Mouse (Mus musculus) spleen, adult 18-20 months (tissue): ENCODE measurements around the gene Cntd1.

Experiments used
- DNase-seq, 2 experiments: peaks; one replicate each; pipeline ENCODE4 v3.0.0; 2022; ENCODE audit warnings: mixed read lengths in 2 of 2

The Cntd1 gene

DNA sequence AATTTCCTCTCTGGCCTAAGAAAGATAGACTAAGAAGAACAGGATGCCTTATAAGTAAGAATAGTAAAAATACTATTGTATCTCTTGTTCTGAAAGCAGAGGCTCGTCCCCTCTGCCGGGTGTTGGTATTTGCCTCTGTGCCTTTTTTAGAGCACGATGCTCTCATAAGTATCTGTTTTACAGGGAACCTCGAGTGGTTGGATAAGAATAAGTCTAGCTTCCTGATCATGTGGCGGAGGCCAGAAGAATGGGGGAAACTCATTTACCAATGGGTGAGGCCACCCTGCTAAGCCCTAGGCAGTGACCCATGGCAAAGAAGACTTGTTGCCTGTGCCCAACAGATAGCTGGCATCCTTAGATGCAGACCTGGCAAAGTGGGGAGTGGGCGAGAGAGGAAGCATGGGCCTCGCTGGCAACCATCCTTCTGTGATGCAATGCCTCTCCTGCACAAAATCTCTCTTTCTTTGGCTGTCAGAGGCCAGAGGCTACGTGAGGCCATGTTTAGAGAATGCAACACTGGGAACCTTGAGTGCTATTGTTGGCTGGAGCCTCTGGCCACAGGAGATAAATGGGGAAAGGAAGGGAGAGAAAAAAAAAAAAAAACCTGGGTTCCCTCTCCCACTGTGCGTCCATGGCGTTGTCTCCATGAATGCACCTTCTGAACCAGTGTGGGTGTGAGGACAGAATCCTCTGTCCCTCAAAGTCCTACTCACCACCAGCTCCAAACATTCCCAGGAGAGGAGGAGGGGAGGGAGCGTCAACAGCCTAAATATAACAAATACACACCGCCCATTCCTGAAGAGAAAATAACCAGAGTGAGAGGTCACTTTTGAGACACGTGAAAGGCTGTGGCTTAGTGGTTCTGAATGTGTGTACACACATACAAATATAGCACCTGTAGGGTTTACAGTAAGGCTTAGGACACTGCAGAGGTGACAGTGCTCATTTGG lies 22.7 kb upstream of the Cntd1 start:
- no peak for DNase-seq

GRCm38 (mm10) chr11:101259261-101259712 lies 19.5 kb upstream of the Cntd1 start:
- no peak for DNase-seq

DNA sequence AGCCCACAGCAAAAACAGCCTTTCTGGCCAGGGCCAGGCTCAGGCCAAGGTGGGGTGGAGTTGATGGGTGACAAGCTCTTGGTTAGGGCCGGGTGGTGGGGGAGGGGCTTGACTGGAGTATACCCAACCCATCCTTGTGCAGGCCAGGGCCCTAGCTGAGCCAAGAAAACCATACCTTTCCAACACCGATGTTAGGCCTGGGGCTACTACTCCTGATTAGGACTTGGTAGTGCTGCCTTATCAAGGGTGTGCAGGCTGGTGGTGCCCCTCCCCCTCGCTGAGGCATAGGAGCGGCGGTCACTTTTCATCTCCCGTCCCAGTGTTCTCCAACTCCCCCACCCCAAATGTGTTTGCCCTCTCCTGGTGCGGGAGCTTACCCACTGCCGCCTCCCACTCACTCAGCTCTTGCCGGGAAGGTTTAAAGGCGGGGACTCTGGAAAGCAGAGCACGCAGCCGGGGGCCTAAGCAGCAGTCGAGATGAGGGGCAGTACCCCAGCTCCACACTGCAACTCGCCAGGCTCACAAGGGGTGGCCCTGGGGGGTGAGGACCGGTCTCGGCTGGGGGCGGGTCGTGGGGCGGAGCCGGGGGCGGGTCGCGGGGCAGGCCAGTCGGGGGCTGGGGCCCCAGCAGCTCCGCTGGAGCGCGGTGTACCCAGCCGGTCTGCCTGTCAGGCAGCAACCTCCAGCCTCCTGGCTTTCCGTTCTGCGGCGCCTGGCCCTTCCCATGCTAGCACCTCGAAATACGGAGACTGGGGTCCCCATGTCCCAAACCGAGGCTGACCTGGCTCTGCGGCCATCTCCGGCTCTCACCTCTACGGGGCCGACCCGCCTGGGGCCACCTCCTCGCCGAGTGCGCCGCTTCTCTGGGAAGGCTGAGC lies 18.6 kb upstream of the Cntd1 start, which contains the start of gene Wnk4:
Gene Wnk4, plus strand, starts transcription at position 620 of the 878 bp plus-strand sequence.
- DNase-seq, result no peak

DNA sequence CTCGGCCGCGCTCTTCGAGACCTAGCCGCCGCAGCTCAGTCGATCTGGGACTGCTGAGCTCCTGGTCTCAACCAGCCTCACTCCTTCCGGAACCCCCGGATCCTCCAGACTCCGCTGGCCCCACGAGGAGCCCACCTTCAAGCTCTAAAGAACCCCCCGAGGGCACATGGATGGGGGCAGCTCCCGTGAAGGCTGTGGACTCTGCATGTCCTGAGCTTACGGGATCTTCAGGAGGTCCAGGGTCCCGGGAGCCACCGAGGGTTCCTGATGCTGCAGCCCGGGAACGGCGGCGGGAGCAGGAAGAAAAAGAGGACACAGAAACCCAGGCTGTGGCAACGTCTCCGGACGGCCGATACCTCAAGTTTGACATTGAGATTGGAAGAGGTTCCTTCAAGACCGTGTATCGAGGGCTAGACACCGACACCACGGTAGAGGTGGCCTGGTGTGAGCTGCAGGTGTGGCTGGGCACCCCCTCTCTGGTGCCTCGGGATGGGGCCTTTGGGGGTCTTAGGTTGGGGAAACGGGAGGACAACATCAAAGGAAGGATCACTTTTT lies 17.9 kb upstream of the Cntd1 start:
- DNase-seq, result no peak

DNA sequence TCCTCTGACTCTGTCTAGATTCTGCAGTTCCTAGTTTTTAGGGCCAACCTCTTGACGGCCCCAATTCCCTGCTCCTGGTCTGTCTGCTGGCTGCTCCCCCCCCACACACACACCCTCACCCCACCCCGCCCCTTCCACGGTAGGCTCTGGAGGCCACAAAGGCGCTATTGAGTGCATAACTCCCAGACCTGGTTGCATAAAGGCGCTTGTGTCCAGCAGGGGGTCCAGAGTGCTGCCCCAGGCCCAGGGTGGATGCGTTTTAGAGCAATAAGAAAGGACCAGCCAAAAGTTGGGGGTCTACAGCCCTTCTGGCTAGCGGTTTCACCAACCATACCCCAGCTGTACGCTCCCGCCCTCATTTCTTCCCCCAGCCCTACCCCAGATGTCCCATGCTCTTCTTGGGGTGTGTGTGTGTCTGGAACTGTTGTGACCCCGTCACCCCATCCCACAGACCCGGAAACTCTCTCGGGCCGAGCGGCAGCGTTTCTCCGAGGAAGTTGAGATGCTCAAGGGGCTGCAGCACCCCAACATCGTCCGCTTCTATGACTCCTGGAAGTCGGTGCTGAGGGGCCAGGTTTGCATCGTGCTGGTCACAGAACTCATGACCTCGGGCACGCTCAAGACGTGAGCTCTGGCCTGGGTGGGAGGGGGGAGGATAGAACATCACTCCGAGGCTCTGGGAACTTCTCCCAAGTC lies 16.4 kb upstream of the Cntd1 start:
- no peak for DNase-seq

DNA sequence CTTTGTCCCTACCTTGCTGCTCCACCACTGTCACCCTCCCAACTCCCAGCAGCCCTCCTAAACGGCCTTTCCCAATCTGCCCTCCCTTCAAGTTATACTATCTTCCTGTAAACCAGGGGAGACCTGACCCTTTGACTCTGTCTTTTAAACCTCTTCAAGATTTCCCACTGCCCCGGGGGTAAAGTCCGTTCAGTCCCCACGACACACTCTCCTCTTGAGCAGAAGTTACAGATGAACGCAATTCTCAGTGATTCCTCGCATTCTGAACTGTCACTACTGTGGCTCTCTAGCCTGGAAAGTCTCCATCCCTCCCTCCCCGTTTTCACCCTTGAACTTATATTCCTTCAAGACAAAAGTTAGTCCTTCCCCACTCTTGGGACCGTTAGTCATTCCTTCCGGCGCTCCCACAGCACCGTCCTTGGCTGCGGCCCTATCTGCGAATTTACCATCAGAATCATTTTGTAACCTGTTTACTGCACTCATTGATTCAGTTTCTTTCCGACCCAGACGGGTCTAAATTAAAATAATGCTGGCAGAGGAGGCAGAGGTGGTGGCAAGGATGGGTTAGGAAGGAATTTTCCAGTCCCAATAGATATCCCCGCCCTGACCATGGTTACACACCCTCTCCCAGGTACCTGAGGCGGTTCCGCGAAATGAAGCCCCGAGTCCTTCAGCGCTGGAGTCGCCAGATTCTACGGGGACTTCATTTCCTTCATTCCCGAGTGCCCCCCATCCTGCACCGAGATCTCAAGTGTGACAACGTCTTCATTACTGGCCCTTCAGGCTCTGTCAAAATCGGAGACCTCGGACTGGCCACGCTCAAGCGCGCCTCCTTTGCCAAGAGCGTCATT lies 15.4 kb upstream of the Cntd1 start:
- DNase-seq, result no peak

GRCm38 (mm10) chr11:101263989-101264280 lies 14.9 kb upstream of the Cntd1 start:
- no peak for DNase-seq

DNA sequence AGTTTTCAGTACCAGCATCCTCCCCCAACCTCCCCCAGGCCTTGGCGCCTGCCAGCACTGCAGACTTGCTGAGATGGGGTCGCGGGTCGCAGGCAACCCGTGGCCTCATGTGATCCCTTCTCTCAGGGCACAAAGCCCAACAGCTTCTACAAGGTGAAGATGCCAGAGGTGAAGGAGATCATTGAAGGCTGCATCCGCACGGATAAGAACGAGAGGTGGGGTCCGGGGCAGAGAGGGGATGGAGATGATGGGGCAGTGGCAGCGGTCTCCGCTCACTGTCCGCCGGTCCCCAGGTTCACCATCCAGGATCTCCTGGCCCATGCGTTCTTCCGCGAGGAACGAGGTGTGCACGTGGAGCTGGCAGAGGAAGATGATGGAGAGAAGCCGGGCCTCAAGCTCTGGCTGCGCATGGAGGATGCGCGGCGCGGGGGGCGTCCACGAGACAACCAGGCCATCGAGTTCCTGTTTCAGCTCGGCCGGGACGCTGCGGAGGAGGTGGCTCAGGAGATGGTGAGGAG lies 13.8 kb upstream of the Cntd1 start:
- DNase-seq, result no peak

GRCm38 (mm10) chr11:101265906-101266305 lies 12.9 kb upstream of the Cntd1 start:
- no peak for DNase-seq

- DNase-seq, result no peak
Observed at GRCm38 (mm10) chr11:101269577-101270116, 9.2 kb upstream of the Cntd1 start.

GRCm38 (mm10) chr11:101272446-101272845 lies 6.4 kb upstream of the Cntd1 start:
- DNase-seq, result no peak

DNA sequence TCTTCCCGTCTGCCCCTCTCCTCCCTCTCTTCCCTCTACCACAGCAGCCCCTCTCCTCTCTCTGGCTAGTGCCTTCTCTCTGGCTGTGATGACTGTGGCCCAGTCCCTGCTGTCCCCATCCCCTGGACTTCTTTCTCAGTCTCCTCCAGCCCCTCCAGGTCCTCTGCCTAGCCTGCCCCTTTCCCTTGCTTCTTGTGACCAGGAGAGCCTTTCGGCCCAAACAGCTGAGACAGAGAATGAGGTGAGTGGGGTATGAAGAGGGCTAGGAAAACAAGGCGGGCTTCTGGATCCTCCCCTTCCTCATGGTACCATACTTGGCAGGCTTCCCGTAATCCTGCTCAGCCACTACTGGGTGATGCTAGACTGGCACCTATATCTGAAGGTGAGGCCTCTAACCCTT lies 3.5 kb upstream of the Cntd1 start:
- no peak for DNase-seq

DNA sequence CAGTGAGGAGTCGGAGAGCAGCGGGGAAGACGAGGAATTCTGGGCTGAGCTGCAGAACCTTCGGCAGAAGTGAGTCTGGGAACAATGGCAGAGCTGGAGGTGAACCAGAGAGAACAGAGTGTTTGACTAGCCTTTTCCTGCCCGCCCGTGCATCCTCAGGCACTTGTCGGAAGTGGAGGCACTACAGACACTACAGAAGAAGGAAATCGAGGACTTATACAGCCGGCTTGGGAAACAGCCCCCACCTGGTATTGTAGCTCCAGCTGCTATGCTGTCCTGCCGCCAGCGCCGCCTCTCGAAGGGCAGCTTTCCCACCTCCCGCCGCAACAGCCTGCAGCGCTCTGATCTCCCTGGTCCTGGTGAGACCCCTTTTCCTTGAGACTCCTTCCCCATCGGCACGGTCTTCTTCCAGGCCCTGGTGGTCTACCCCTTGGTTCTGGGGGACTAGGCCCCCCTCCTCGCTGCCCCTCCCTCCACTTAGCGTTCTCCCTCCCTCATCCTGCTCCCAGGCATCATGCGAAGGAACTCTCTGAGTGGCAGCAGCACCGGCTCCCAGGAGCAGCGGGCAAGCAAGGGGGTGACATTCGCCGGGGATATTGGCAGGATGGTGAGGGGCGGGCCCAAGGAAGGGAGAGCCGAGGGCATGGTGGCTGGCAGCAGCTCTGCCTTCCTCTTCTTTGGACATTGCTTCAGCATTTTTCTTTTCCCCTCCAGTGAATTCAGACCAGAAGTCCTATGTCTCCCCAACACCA lies 2.3 kb upstream of the Cntd1 start:
- no peak for DNase-seq

- no peak for DNase-seq
Observed at GRCm38 (mm10) chr11:101277381-101278222, 1.2 kb upstream of the Cntd1 start.

GRCm38 (mm10) chr11:101279193-101279569 lies 369 bp downstream of the Cntd1 start:
- peak in 1 of 2 experiments; percentile 18 for DNase-seq

DNA sequence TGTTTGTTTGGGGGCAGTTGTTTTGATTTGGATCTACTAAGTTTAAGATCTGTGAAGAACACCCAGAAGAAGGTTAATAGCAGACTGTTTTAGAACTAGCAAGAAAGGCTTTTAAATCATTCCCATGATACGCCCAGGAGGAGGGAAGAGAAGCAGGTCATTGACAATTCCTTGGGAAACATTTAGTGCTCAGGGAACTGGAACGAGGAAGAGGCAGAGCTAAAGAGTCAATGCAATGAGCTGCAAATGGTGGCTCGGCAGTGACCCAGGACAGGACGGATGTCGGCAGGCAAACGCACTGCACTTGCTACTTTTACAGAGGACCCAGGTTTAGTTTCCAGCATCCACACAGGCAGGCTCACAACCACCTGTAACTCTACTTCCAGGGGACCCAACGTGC lies 2.0 kb downstream of the Cntd1 start:
- no peak for DNase-seq

DNA sequence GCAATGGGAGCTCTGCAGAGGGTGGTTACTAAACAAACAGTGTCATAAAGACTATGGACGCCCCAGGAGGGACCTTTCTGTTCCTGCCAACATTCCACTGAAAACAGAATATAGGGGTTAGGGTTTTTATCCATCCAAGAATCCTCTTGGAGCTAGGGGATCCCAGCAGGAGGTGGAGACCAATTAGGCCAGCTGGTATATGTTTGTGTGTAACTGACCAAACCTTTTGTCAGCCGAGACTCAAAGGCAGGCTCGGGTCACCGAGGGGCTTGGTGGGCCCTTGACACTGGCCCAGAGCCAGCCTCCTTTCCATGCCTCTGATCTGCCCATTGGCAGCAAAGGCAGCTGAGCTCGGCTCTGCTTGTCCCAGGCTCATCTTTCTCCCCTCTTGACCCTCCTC lies 4.1 kb downstream of the Cntd1 start:
- no peak for DNase-seq

DNA sequence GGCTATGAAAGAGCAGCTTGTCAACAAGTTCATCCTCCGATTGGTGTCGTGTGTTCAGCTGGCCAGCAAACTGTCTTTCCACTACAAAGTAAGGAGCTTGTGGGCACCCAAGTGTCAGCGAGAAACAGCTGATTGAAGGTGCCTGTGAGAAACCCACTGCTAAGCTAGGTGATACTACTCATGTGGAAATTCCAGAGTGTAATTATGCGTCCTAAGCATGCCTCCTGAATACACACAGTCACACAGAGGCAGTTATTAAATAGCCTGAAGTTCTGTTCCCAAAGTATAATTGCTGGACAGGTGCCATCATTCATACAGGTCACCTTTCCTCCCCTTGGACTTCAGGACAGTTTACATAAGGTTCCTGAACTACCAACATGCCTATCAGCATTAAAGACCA lies 5.0 kb downstream of the Cntd1 start:
- no peak for DNase-seq

GRCm38 (mm10) chr11:101287306-101287705 lies 8.5 kb downstream of the Cntd1 start:
- no peak for DNase-seq

DNA sequence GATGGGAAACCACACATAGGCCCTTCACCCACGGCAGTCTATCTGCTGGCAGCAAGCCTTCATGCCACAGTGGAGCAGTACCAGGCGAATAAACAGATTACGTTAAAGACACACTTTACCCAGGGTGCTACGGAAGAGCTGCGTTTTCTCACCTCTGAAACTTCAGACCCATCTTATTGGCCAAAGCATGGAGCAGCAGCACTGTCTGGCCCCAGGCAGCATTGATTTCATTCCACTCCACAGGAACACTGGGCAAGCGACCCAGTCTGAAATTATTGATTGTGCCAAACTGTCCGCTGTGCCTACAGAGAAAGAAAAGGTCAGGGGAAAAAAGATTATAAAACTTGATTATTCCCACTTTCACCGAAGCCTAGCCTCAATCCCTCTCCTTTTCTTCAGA lies 12.4 kb downstream of the Cntd1 start:
- DNase-seq, result no peak
